Mouse (Mus musculus) neural tube, embryonic 14.5 days (tissue): ENCODE results near the gene Actg1. TPM values are rescaled to one million over a fixed set of nuclear protein-coding genes. Genes with fewer than 3 reads are reported as not detected.

Experiments used
- ATAC-seq: fragments of 200-750 bp; cut with Nextera tagmentation; 2 replicates; pipeline ENCODE4 v1.8.0; 2017; ENCODE audit warnings: low read depth, mild to moderate bottlenecking, moderate TSS enrichment, moderate library complexity
- H3K27ac ChIP-seq: fragments of 300-500 bp; sonication (generic); 2 replicates; pipeline ENCODE4 v1.5.1; 2014; ENCODE audit warnings: low read depth, mild to moderate bottlenecking, control low read depth, low read length, moderate library complexity, mixed read lengths
- H3K27me3 ChIP-seq: fragments of 300-500 bp; sonication (generic); 2 replicates; pipeline ENCODE4 v1.6.1; 2014; ENCODE audit warnings: low read length; ENCODE audit not compliant: control insufficient read depth, insufficient read depth
- H3K36me3 ChIP-seq: fragments of 300-500 bp; sonication (generic); 2 replicates; pipeline ENCODE4 v1.6.1; 2014; ENCODE audit warnings: low read length, mixed read lengths; ENCODE audit not compliant: control insufficient read depth, insufficient read depth
- H3K4me1 ChIP-seq: fragments of 300-500 bp; sonication (generic); 2 replicates; pipeline ENCODE4 v1.6.1; 2014; ENCODE audit warnings: low read length; ENCODE audit not compliant: control insufficient read depth, insufficient read depth
- H3K4me2 ChIP-seq: fragments of 300-500 bp; sonication (generic); 2 replicates; pipeline ENCODE4 v1.6.1; 2014; ENCODE audit warnings: mild to moderate bottlenecking, low read depth, low read length, control low read depth
- H3K4me3 ChIP-seq: fragments of 300-500 bp; sonication (generic); 2 replicates; pipeline ENCODE4 v1.5.1; 2014; ENCODE audit warnings: low read depth, low read length, control low read depth, mixed read lengths
- H3K9ac ChIP-seq: fragments of 300-500 bp; sonication (generic); replicated peaks from 2 replicates; pipeline ENCODE4 v1.6.1; 2014; ENCODE audit warnings: low read depth, mild to moderate bottlenecking, control low read depth, low read length, mixed read lengths
- H3K9me3 ChIP-seq: fragments of 300-500 bp; sonication (generic); 2 replicates; pipeline ENCODE4 v1.6.1; 2016; ENCODE audit warnings: low read length; ENCODE audit not compliant: control insufficient read depth
- WGBS: fragments of 180-500 bp; shearing (Covaris S2); extraction: QIAGEN DNeasy Blood & Tissue Kit; methylation state at CpG from one replicate; pipeline ENCODE4 v1.1.7; 2014; 5-methylcytosine and 5-hydroxymethylcytosine counted together
- polyA plus RNA-seq: library from polyadenylated mRNA; unstranded; fragments of >200 nt; fragmentation: Nextera tagmentation; extraction: Ambion mirVana; gene quantifications from 2 replicates; pipeline ENCODE4 v1.2.1, GENCODE M21; 2014

Gene Actg1
- polyA plus RNA-seq: 4,176 and 4,177 TPM in 2 replicates

- ATAC-seq: peak; percentile 82
- WGBS: 2% methylated on average over 101 of the region's 103 CpGs
- peak within 1 kb of the TSS; percentile 100 for H3K4me3 ChIP-seq
- H3K27me3 ChIP-seq: no peaks in the 10 kb centered on the region
- peak within 1 kb of the TSS; percentile 98 for H3K4me2 ChIP-seq
- H3K9ac ChIP-seq: peak within 1 kb of the TSS; percentile 100
- H3K4me1 ChIP-seq: peaks cover 26% of the 10 kb centered on the region
- peak within 1 kb of the TSS; percentile 100 for H3K27ac ChIP-seq
- H3K9me3 ChIP-seq: no peaks in the 10 kb centered on the region
- H3K36me3 ChIP-seq: peaks cover 9% of the 10 kb centered on the region
Measured at GRCm38 (mm10) chr11:120347791-120348683, at the start of gene Actg1. Gene Actg1, minus strand, starts transcription at chr11:120348542.

GRCm38 (mm10) chr11:120397602-120398001 lies 49.3 kb upstream of the Actg1 start:
- Histone ChIP-seq H3K4me1 (no peaks in the 10 kb centered on the region), H3K27me3 (no peaks in the 10 kb centered on the region), H3K27ac (no peak overlapping the region), H3K36me3 (peaks cover 34% of the 10 kb centered on the region), H3K4me2 (no peak overlapping the region), H3K9ac (no peak overlapping the region), H3K9me3 (no peaks in the 10 kb centered on the region), H3K4me3 (no peak overlapping the region)
- WGBS: 79% methylated on average over 2 of the region's 2 CpGs
- no peak for ATAC-seq

GRCm38 (mm10) chr11:120395661-120396060 lies 47.3 kb upstream of the Actg1 start:
- H3K36me3 ChIP-seq: peaks cover 26% of the 10 kb centered on the region
- no peak overlapping the region for H3K4me3 ChIP-seq
- no peak overlapping the region for H3K27ac ChIP-seq
- H3K4me2 ChIP-seq: no peak overlapping the region
- no peaks in the 10 kb centered on the region for H3K9me3 ChIP-seq
- ATAC-seq: no peak
- H3K9ac ChIP-seq: no peak overlapping the region
- no peaks in the 10 kb centered on the region for H3K4me1 ChIP-seq
- H3K27me3 ChIP-seq: no peaks in the 10 kb centered on the region
- WGBS: 82% methylated on average over 4 of the region's 4 CpGs

DNA sequence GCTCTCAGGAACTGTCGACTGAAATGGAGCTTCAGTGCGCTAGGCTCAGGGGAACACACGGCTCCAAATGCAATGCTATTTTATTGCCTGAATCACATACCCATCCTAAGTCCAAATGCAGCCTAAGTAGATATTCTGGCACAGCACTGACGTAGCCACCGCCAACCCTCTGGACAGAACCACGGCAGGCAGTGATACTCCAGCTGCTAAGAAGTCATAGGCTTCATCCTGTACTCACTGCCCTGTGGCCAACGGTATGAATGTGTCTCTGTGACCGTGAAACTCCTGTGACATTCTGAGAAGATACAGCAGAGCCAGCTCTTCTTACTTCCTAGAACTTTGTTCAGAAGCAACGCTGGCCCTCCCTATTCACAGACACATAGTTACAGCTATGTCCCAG lies 40.2 kb upstream of the Actg1 start:
- Histone ChIP-seq H3K36me3 (peaks cover 34% of the 10 kb centered on the region), H3K4me3 (no peak overlapping the region), H3K4me1 (no peaks in the 10 kb centered on the region), H3K9me3 (no peaks in the 10 kb centered on the region), H3K9ac (no peak overlapping the region), H3K27me3 (no peaks in the 10 kb centered on the region), H3K27ac (no peak overlapping the region), H3K4me2 (no peak overlapping the region)
- 85% methylated on average over 9 of the region's 9 CpGs for WGBS
- no peak for ATAC-seq

DNA sequence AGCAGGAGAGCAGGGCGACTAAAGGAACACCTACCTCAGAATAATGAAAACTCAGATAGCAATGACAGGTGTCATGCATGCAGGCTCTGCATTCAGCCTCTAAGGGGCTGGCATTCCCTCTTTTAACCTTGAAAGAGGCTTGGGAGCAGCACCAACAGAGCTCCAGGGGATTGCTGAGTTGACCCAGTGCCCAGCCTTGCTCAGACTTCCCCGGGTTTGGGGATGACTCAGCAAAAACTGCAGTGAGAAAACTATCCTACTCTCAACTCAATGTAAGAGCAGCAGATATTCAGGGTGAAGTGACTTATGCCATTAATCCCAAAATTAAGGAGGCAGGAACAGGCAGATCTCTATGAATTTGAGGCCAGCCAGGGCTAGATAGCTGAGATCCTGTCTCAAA lies 38.8 kb upstream of the Actg1 start:
- H3K4me3 ChIP-seq: no peak overlapping the region
- WGBS: 75% methylated on average over 2 of the region's 2 CpGs
- peaks cover 41% of the 10 kb centered on the region for H3K36me3 ChIP-seq
- H3K27ac ChIP-seq: no peak overlapping the region
- no peak overlapping the region for H3K9ac ChIP-seq
- H3K4me2 ChIP-seq: no peak overlapping the region
- H3K4me1 ChIP-seq: no peaks in the 10 kb centered on the region
- ATAC-seq: no peak
- no peaks in the 10 kb centered on the region for H3K9me3 ChIP-seq
- no peaks in the 10 kb centered on the region for H3K27me3 ChIP-seq

GRCm38 (mm10) chr11:120386632-120387031 lies 38.3 kb upstream of the Actg1 start:
- no peak for ATAC-seq
- Histone ChIP-seq H3K27me3 (no peaks in the 10 kb centered on the region), H3K9ac (no peak overlapping the region), H3K4me1 (no peaks in the 10 kb centered on the region), H3K4me3 (no peak overlapping the region), H3K9me3 (no peaks in the 10 kb centered on the region), H3K4me2 (no peak overlapping the region), H3K36me3 (peaks cover 44% of the 10 kb centered on the region), H3K27ac (no peak overlapping the region)
- 94% methylated on average over 6 of the region's 6 CpGs for WGBS

DNA sequence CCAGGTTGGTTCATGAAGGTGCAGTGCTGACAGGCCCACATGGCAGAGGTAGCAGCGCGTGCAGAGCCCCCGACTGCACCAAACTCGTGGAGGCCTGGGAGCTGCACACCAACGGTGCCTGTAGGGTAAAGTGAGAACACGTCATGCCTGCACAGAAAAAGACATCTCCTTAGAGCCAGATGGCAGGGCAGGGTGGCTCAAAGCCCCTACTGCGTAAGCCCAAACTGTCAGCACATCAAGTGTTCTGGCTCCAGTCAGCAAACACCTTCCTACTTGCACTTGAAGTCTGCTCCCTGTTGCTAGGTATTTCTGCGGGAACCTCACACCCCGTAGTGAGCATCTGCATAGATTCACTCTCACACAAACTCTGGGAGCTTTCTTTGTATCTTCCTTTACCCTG lies 34.2 kb upstream of the Actg1 start:
- no peak for ATAC-seq
- H3K4me3 ChIP-seq: no peak overlapping the region
- H3K36me3 ChIP-seq: peaks cover 41% of the 10 kb centered on the region
- no peaks in the 10 kb centered on the region for H3K9me3 ChIP-seq
- no peak overlapping the region for H3K9ac ChIP-seq
- H3K4me2 ChIP-seq: no peak overlapping the region
- H3K27me3 ChIP-seq: no peaks in the 10 kb centered on the region
- WGBS: 97% methylated on average over 9 of the region's 9 CpGs
- peaks cover 10% of the 10 kb centered on the region for H3K4me1 ChIP-seq
- no peak overlapping the region for H3K27ac ChIP-seq

- no peaks in the 10 kb centered on the region for H3K27me3 ChIP-seq
- H3K36me3 ChIP-seq: peaks cover 42% of the 10 kb centered on the region
- no peaks in the 10 kb centered on the region for H3K9me3 ChIP-seq
- H3K9ac ChIP-seq: no peak overlapping the region
- no peak overlapping the region for H3K27ac ChIP-seq
- H3K4me2 ChIP-seq: no peak overlapping the region
- 95% methylated on average over 4 of the region's 4 CpGs for WGBS
- ATAC-seq: no peak
- H3K4me1 ChIP-seq: peaks cover 15% of the 10 kb centered on the region
- H3K4me3 ChIP-seq: no peak overlapping the region
Measured at GRCm38 (mm10) chr11:120381157-120381556, 32.8 kb upstream of the Actg1 start.

DNA sequence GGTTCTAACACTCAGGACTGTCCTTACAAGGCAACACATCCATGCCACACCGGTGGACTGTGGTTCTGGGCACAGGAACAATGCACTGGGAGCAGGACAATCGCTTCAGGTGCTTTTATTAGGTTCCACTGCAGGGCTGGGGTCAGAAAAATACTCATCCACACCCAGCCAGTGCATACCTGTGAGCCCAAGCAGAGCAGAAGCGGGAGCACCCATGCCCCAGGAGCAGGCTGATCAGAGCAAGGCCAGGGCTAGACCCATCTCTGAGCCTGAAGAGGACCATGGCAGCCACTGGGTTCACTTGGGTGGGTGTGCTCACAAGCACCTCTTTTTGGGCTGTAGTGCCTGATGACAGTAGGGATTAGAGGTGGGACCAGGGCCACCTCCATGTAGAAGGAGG lies 31.9 kb upstream of the Actg1 start:
- Histone ChIP-seq H3K27ac (no peak overlapping the region), H3K4me2 (no peak overlapping the region), H3K36me3 (peaks cover 44% of the 10 kb centered on the region), H3K9me3 (no peaks in the 10 kb centered on the region), H3K4me1 (peaks cover 15% of the 10 kb centered on the region), H3K9ac (no peak overlapping the region), H3K4me3 (no peak overlapping the region), H3K27me3 (no peaks in the 10 kb centered on the region)
- WGBS: 93% methylated on average over 3 of the region's 3 CpGs
- no peak for ATAC-seq
